Mouse (Mus musculus): ENCODE data around the gene Fam163b.
A peak's percentile ranks its signal among the peaks of the same experiment; 100 is the strongest.

The Fam163b gene

DNA sequence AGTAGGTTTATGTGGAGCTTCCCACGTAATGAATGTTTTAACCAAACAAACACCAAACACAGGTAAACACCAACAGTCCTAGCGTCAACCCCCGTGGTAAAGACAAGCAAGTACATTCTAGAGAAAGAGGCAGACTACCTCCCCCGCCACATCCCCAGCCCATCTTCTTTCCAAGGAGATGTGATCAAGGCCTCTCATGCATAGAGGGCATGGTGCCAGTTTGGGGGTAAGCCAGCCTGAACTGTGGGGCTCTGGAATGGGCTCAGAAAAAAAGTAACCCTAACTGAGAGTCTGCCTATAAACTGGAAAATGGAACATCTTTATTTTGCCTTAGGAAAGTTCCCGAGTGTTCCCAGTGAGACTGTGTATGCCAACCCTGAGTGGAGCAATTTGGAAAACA is 6.4 kb downstream of the Fam163b start:
- no peak for DNase-seq (ENCODE audit: low read depth in 2 of 2, low spot score in 2 of 2)

GRCm38 (mm10) chr2:27128990-27129389 is 13.3 kb downstream of the Fam163b start:
- DNase-seq (ENCODE audit: low read depth in 2 of 2, low spot score in 2 of 2) = no peak

GRCm38 (mm10) chr2:27126496-27126895 is 15.8 kb downstream of the Fam163b start:
- no peak for DNase-seq (ENCODE audit: low read depth in 2 of 2, low spot score in 2 of 2)

DNA sequence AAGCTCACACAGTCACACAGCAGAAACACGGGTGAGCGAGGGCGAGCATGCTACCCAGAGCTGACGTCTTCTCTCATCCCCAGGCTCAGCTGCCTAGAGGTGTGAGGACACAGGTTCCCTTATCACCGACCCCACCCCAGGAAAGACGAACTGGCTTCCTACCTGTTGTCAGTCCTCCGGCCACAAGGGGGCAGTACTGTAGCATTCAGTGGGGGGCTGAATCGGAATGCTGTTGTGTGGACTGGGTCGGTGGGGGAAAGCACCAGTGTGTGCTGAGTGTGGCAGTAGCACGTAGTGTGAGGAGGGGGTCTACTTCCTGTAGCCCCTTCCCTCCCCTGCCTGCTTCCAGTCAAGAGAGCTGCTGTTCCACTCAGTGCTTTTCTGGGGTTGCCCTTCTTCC is 16.3 kb downstream of the Fam163b start:
- peak; percentile 62 to 68 for DNase-seq (ENCODE audit: low read depth in 2 of 2, low spot score in 2 of 2)

- no peak for DNase-seq (ENCODE audit: low read depth in 2 of 2, low spot score in 2 of 2)
Measured at GRCm38 (mm10) chr2:27123121-27123520, 19.2 kb downstream of the Fam163b start.

DNA sequence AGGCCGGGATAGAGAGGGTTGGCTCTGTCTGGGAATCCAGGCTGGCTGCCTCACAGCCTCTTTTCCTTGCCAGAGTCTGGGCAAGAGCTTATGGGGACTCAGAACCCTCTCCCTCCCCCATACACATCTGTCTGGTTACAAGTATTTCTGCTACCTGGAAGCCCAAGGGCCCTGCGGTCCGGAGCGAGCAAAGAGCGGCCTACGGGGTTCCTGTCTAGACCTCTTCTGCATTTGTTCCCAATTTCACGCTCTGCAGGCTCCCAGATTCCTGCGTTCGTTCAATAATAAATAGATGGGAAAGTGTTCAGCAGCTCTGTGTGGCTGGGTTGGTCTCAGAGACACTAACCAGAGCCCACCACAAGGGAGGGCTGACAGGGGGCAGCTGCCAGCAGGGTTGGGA is 19.7 kb downstream of the Fam163b start:
- no peak for DNase-seq (ENCODE audit: low read depth in 2 of 2, low spot score in 2 of 2)

DNA sequence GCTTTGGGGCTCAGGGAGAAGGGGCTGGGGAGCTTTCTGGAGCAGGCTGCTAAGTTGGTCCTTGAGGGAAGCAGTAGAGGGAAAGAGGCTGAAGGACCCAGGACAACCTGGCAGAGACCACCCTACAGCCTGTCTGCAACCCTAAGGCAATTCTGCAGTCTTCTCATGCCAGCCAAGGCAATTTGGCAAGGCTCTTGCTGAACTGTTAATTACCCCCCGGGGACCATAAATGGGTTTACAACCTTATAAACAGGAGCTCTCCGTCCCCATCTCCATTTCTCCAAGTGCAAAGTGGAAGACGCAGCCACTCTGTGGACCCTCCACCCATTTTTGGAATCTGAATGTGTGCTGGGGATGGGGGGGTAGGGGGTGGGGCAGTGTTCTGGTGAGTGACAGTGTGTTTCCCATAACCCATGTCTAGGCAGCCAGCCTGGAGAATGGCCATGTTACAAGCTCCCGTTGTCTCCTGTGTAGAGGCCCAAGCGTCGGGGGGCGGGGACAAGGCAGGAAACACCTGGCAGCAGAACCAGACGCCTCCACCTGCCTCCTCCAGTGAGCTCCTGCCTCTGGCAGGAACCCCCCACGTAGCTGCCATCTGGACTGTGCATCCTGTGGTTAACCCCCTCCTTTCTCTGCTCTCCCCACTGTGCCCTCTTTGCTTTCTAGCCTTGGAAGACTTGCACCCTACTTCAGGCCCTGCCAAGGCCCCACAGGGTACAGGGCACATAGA is 20.5 kb downstream of the Fam163b start:
- DNase-seq (ENCODE audit: low read depth in 2 of 2, low spot score in 2 of 2) = peak; percentile 35 to 51

GRCm38 (mm10) chr2:27120241-27120641 is 22.1 kb downstream of the Fam163b start:
- no peak for DNase-seq (ENCODE audit: low read depth in 2 of 2, low spot score in 2 of 2)

GRCm38 (mm10) chr2:27119766-27120165 is 22.5 kb downstream of the Fam163b start:
- DNase-seq (ENCODE audit: low read depth in 2 of 2, low spot score in 2 of 2) = no peak

DNA sequence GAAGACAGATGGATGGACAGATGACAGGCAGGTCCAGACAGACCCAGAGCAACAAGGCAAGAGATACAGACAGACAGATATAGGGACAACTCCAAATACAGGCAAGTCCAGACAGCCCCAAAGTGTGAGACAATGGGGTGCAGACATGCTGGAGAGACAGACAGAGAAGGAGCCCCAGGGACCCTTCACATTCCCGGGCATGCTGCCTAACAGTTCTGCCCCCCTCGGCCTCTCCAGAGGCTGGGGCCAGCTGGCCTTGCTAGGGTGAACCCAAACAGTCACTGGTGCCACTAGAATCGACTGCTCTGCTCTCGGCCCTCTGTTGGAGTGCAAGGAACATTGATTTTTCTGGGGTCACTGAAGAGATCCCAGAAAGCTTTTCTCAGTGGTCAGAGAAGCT is 23.8 kb downstream of the Fam163b start:
- DNase-seq (ENCODE audit: low read depth in 2 of 2, low spot score in 2 of 2) = no peak

DNA sequence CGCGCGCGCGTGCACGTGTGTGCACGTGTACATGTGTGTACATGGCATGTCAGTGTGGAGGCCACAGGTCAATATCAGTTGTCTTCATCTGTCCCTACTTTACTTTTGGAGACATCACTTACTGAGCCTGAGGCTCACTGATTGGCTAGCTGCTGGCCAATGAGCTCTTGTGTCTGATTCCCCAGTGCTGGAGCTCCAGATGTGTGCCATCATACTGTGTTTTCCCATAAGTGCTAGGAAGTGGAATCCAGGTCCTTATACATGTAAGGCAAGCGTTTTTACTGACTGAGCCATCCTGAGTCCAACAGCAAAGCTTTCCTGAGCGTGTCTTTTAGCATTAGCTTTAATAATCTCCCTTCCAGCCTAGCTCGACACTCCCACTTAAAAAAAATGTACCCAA is 28.1 kb downstream of the Fam163b start:
- no peak for DNase-seq (ENCODE audit: low read depth in 2 of 2, low spot score in 2 of 2)

DNA sequence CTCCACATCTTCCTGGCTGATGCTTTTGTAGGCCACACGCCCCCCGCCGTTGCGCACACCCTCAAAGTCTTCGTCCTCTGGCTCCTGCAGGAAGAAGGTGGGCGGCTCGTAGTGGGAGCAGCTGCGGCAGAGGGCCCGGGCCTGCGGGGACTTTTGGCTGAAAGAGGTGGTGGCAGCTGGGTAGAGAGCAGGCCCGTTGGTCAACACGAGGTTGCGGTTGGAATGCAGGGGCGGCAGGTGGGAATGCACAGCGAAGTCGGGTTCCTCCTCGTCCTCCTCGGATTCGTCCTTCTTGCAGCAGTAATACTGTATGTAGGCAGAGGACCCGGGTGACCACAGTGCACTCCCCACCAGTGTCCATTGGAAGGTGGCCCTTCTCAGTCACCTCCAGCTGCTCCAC is 29.7 kb downstream of the Fam163b start:
- no peak for DNase-seq (ENCODE audit: low read depth in 2 of 2, low spot score in 2 of 2)

- no peak for DNase-seq (ENCODE audit: low read depth in 2 of 2, low spot score in 2 of 2)
Measured at GRCm38 (mm10) chr2:27109052-27109451, 33.2 kb downstream of the Fam163b start.

DNA sequence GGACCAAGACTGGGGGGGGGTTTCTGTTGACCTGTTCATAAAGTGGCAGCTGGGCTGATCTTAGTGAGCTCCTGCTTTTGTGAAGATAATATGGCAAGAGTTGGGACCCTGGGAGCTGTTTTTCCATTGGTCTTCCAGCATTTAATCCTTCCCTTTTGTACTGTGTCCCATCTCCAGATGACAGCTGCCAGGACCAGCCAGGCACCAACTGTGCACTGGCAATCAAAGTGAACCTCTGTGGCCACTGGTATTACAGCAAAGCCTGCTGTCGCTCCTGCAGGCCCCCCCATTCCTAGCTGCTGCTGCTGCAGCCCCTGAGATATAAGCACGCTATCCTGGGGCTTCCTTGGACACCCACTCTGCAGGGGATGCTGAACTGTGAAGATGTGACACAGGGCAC is 34.1 kb downstream of the Fam163b start:
- no peak for DNase-seq (ENCODE audit: low read depth in 2 of 2, low spot score in 2 of 2)

GRCm38 (mm10) chr2:27106816-27107215 is 35.5 kb downstream of the Fam163b start:
- no peak for DNase-seq (ENCODE audit: low read depth in 2 of 2, low spot score in 2 of 2)

DNA sequence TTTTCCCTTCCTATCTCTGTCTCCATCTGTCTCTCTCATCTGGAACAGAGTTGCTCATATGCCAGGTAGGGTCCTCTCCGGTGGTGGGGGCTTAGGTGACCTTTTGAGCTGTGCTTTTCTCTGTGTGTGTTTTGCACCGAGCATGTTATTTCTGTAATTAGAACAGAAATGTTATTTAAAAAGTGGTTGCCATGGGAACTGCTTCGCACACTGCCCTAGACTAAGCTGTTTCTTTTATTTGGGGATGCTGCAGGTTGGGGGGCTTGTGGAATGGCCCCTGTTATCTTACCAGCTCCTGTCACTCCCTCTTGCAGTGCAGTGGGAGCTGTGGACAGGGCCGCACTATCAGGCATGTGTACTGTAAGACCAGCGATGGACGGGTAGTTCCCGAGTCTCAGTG is 38.7 kb downstream of the Fam163b start:
- no peak for DNase-seq (ENCODE audit: low read depth in 2 of 2, low spot score in 2 of 2)

DNA sequence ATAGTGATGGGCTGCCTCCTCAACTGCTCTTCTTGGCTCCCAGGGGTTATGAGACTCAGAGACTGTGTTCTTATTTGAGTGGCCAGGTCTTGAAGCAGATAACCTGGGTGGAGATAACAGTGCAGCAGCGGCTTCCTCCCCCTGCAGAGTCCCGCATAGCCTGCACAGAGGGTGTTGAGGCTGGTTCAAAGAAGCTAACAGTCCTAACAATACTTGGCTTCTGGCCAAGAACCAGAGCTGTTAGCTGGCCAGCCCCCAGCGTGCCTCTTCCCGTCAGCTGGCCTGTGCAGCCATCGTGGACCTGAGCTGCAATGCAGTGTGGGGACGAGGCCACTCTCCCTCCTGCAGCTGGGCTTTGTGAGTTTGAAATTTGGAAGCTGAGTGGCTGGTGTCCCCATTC is 44.5 kb downstream of the Fam163b start:
- no peak for DNase-seq (ENCODE audit: low read depth in 2 of 2, low spot score in 2 of 2)

DNA sequence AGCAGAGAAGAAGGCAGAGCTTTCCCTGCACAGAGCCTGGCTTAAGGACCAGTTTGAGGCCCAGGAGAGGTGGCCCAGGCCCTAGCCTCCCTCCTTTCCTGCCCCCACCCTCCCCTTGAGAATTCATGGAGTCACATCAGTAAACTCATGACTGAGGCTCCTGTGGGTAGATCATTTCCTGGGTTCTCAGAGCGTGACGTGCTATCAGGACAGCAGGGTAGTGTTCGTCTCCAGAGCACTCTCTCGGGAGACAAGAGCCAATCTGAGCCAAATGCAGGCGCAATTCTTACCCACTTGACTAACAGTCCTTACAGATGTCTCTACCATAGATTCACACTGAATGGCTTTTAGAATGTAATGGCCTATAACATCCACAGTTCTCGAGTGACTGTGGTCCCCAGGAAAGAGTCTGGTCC is 45.0 kb downstream of the Fam163b start:
- DNase-seq (ENCODE audit: low read depth in 2 of 2, low spot score in 2 of 2) = no peak

GRCm38 (mm10) chr2:27096341-27096981 is 45.8 kb downstream of the Fam163b start:
- DNase-seq (ENCODE audit: low read depth in 2 of 2, low spot score in 2 of 2) = no peak

- no peak for DNase-seq (ENCODE audit: low read depth in 2 of 2, low spot score in 2 of 2)
Measured at GRCm38 (mm10) chr2:27095178-27095577, 47.1 kb downstream of the Fam163b start.

DNA sequence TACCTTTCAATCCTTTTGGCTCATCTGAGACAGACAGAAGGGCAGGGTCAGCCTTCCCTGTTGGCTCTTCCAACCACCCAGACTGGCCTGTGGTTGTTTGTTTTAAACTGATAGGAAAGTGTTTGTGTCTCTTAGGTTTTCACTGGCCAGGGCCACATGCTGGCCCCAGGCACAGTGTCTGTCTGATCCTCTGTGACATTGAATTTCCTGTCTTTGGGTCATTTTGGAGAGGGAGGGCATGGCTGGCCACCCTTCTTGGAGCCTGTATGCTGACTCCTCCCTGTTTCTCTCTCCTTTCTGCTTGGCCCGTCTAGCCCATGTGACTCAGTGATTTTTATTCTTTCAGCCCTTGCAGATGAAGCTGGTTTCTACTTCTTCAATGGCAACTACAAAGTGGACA is 53.1 kb downstream of the Fam163b start:
- no peak for DNase-seq (ENCODE audit: low read depth in 2 of 2, low spot score in 2 of 2)

DNA sequence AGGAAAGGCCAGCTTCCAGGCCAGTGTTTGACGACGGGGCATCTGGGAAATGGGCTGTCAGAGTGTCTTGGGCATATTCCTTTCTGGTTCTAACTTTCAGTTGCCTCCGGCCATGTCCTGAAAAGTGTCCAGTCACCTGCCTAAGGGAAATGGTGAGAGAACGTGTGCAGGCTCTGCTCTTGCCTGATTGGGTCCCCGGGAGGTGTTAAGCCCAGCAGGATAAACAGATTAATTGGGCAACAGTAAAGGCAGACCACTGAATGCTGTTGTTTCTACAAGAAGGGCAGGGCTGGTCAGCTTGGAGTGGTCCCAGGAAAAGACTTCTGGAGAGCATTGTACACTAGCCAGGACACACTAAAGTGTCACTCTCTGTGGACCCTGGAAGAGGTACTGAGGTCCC is 53.6 kb downstream of the Fam163b start:
- no peak for DNase-seq (ENCODE audit: low read depth in 2 of 2, low spot score in 2 of 2)

- DNase-seq (ENCODE audit: low read depth in 2 of 2, low spot score in 2 of 2) = no peak
Measured at GRCm38 (mm10) chr2:27088071-27088644, 54.1 kb downstream of the Fam163b start.

Data from CD8-positive naive resting alpha-beta T cell, adult 2 months (primary cell).